Mouse (Mus musculus): ENCODE data around the gene Dlat.
A peak's percentile ranks its signal among the peaks of the same experiment; 100 is the strongest.
"Not testable (repeated sequence)": the region's sequence is repeated elsewhere in the genome, so short reads cannot be mapped to it uniquely, and the experiment has no call there.

The Dlat gene

GRCm38 (mm10) chr9:50660431-50660830 lies 851 bp upstream of the Dlat start:
- peak; percentile 62 for DNase-seq (ENCODE audit: low read depth, low spot score)

DNA sequence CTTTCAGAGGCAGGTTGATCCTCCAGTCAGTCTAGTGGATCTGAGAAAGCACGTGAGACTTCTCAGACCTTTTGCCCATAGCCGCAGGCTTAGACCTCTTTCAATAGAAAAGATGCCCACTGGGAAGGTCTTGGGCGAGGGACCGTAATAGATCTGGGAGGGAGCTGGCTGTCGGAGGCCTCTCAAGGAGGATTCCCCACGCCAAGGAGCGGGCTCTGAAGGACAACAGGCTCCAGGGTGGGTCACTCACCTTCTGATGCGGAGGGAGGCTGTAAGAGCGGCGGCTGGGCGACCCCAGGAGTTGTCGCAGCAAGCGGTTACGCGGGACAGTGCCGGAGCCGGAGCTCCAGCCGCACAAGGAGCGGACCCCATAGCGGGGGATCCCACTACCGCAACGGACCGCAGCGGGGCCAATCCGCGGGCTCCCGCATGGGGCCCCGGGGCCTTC lies 615 bp downstream of the Dlat start:
- DNase-seq (ENCODE audit: low read depth, low spot score) = no peak

DNA sequence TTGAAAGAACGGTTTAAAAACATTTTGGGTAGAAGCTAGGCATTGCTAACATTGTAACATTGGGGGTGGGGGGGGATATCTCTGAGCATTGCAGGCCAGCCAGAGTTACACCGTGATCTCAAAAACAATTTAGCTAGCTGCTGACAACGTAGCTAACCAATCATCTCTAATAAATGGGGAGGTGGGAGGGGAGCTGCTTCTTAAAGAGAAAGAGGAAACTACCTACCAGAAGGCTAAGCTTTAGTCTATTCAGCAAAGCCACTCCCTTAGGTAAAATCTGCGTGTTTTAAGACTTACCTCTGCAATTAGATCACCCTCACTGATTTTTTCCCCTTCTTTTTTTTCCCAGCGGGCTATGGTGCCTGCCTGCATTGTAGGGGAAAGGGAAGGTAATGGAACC lies 1.2 kb downstream of the Dlat start:
- DNase-seq (ENCODE audit: low read depth, low spot score) = peak; percentile 74

GRCm38 (mm10) chr9:50650503-50650902 lies 9.1 kb downstream of the Dlat start:
- no peak for DNase-seq (ENCODE audit: low read depth, low spot score)

GRCm38 (mm10) chr9:50646826-50647370 lies 12.7 kb downstream of the Dlat start:
- DNase-seq (ENCODE audit: low read depth, low spot score) = no peak

GRCm38 (mm10) chr9:50634270-50634669 lies 25.3 kb downstream of the Dlat start:
- no peak for DNase-seq (ENCODE audit: low read depth, low spot score)

GRCm38 (mm10) chr9:50633059-50633458 lies 26.5 kb downstream of the Dlat start:
- peak; percentile 42 for DNase-seq (ENCODE audit: low read depth, low spot score)

- DNase-seq (ENCODE audit: low read depth, low spot score) = peak; percentile 16
Measured at GRCm38 (mm10) chr9:50632016-50632688, 27.4 kb downstream of the Dlat start.

- not testable (repeated sequence) for DNase-seq (ENCODE audit: low read depth, low spot score)
Measured at GRCm38 (mm10) chr9:50630903-50631302, 28.7 kb downstream of the Dlat start.

- no peak for DNase-seq (ENCODE audit: low read depth, low spot score)
Measured at GRCm38 (mm10) chr9:50617794-50618330, 41.7 kb downstream of the Dlat start.

GRCm38 (mm10) chr9:50616766-50617603 lies 42.6 kb downstream of the Dlat start, which contains the start of the genes Pih1d2 and Nkapd1:
TSS of gene Pih1d2 (plus strand) at chr9:50617321.
TSS of gene Nkapd1 (minus strand) at chr9:50617464.
- DNase-seq (ENCODE audit: low read depth, low spot score) = peak; percentile 96

DNA sequence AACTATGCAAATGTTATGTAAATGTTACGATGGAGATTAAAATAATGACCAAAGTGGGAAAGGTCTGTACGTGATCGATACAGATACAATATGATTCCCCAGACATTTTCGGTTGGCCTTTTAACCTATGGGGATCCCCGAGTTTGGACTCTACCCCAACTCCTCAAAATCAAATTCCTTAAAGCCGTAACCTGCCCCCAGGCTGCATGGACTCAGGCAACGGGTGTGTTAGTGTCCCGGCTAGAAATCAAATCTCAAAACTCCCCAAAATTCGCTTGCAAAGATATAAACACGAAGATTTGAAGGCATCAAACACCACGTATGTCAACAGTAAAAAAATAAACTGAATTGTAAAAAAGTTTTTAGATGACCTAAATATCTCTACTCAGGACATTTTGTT lies 43.4 kb downstream of the Dlat start:
- peak; percentile 37 for DNase-seq (ENCODE audit: low read depth, low spot score)

DNA sequence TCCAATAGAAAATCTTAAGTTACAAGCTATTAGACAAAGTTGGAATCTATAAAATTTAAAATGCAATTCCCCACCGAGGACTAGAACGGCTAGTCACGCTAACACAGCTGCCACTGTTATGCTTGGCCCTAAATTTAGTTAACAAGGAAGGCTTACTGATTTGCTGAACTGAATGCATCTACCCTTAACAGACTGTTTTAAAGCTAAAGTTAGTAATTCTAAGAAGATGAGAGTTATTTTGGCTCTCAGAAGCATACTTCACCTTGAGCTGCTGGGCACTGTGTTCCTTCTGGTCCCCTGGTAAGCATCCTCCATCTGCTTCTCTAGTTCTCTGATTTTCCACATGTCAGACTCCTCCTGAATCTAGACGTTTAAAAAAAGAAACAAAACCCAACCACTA lies 47.5 kb downstream of the Dlat start:
- no peak for DNase-seq (ENCODE audit: low read depth, low spot score)

DNA sequence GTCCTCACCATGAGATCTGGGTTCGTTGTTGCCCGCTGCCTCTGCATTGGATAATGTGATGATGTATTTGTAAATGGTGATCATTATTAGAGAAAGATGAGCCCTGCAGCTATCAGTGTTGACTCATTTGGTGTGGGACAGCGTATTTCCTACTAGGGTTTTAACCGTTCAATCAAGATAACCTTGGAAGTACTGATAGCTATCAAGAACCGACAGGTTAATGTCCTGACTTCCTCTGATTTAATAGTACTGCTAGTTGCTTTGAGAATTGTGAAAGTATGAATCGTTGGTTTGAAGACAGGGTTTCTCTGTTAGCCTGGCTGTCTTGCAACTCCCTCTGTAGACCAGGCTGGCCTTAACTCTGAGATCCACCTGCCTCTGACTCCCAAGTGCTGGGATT lies 55.2 kb downstream of the Dlat start:
- no peak for DNase-seq (ENCODE audit: low read depth, low spot score)

DNA sequence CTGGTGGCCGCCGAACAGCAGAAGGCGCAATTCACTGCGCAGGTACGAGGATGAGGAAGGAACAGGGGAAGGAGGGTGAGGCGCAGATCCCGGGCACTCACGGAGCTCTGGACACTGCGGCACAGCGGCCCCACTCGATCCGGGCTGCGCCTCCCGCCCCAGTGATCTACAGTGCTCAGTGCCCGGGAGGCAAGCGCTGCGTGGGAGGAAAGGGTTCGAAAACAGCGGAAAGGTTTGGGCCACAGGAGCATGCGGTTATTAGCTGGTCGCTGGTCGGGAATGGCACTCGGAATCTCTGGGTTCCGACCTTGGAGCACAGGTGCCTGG lies 55.6 kb downstream of the Dlat start:
- no peak for DNase-seq (ENCODE audit: low read depth, low spot score)

DNA sequence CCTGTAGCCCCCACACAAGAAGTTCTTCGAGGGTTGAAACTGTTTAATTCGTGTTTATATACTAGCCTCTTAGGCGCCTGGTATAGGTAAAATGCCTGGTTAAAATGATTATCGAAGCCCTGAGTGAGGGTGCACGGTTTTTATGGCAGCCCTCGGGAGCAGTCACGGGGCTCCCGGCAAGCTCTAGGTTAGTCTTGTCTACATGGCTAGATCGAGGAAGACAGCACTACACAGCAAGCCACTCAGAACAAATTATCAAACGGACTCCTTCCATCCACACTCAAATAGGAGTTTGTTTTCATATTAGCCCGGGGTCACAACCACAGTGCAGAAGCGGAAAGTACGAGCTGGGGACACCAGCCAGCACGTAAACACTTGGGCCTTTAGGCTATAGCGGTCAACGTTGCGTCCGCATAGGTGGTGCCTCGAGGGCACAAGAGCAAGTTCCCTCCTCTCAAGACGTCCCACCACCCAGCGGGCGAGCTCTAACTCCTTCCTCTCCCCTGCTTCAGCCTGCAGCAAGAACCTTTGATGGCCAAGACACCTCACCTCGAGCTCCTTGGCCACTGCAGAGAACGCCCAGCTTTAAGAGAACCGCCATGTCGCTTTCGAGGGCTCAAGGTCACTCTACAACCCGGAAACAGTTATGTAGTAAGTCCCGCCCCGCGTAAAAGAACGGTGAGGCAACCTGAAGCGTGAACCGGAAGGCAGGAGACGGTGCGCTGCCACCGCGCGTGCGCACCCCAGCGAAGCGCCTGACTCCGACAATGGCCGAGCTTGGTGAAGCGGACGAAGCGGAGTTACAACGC lies 56.2 kb downstream of the Dlat start, which contains the start of the genes Sdhd and Timm8b:
TSS of gene Sdhd (minus strand) at position 624 of the 809 bp plus-strand sequence.
TSS of gene Timm8b (plus strand) at position 722 of the 809 bp plus-strand sequence.
- DNase-seq (ENCODE audit: low read depth, low spot score) = peak; percentile 97

GRCm38 (mm10) chr9:50602055-50602845 lies 57.3 kb downstream of the Dlat start:
- peak; percentile 34 for DNase-seq (ENCODE audit: low read depth, low spot score)

DNA sequence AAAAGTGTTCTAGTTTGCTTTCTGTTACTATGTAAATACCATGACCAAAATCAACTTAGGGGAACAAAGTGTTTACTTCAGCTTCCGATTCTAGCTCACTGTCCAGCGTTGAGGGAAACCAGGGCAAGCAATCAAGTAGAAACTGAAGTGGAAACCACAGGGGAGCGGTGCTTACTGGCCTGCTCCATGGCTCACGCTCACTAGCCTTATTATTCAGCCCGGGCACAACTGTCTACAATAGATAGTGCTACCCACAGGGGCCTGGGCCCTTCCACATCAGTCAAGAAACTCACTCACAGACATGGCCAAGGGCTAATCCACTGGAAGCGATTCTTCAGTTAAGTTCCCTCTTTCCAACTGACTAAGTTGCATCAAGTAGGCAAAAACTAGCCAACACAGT lies 58.0 kb downstream of the Dlat start:
- DNase-seq (ENCODE audit: low read depth, low spot score) = peak; percentile 57

- DNase-seq (ENCODE audit: low read depth, low spot score) = no peak
Measured at GRCm38 (mm10) chr9:50596973-50597372, 62.6 kb downstream of the Dlat start.

- no peak for DNase-seq (ENCODE audit: low read depth, low spot score)
Measured at GRCm38 (mm10) chr9:50594794-50595417, 64.7 kb downstream of the Dlat start.

Measured in A20 (cell line).